Mouse (Mus musculus): ENCODE results near the gene Hspa1l.

DNA sequence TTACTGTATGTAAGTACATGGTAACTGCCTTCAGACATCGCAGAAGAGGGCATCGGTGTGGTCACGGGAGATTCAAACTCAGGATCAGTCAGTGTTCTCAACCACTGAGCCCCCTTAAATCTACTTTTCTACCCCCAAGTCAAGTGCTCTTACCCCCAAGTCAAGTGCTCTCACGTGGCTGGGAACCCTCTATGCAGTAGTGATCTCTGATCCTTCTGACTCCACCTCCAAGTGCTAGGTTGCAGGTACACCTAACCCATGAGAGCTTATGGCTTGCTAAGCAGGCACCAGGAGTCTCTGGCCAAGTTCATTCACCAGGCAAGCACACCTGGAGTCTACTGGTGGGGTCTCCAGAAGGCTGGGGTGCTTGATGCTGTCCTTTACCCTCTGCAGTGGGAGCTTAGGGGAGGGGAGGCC is 22.9 kb upstream of the Hspa1l start:
- no peak for TF ChIP-seq CTCF (IDR thresholded peaks at IDR 0.05; ENCODE audit: low read depth)
- TF ChIP-seq EP300 (IDR thresholded peaks at IDR 0.05; ENCODE audit: low read depth) = no peak

Measured in liver, postnatal 0 days (tissue).